Mouse (Mus musculus) thymus, postnatal 25 days (tissue): ENCODE measurements around the gene Zcchc2.
A peak's percentile ranks its signal among the peaks of the same experiment; 100 is the strongest.

ENCODE experiments used
- DNase-seq: peaks from one replicate; pipeline ENCODE4 v3.0.0; 2022

Zcchc2 gene

GRCm38 (mm10) chr1:106036861-106037599 is 46.8 kb downstream of the Zcchc2 start:
- DNase-seq: peak; percentile 65

DNA sequence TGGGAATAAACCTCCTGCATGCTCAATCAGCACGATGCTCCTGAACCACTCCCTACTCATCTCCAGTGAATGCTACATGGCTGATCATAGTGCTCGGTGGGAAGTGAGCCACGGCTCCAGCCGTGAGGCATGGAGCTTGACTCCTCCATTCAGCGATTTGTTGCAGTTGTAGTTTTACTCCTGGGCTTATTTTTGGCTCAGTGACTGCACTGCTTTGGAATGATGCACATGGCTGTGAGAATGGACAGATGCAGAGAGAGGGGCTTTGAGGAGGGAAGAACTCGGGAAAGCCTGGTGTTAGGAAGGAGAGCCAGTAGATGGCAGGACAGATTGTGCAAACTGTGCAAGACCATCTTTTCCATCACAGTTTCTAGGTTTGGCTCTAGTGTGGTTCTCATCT is 49.1 kb downstream of the Zcchc2 start:
- no peak for DNase-seq

- no peak for DNase-seq
Measured at GRCm38 (mm10) chr1:106040271-106040670, 50.1 kb downstream of the Zcchc2 start.

GRCm38 (mm10) chr1:106042221-106042620 is 52.0 kb downstream of the Zcchc2 start:
- DNase-seq: no peak

GRCm38 (mm10) chr1:106043053-106043820 is 53.0 kb downstream of the Zcchc2 start:
- DNase-seq: no peak

DNA sequence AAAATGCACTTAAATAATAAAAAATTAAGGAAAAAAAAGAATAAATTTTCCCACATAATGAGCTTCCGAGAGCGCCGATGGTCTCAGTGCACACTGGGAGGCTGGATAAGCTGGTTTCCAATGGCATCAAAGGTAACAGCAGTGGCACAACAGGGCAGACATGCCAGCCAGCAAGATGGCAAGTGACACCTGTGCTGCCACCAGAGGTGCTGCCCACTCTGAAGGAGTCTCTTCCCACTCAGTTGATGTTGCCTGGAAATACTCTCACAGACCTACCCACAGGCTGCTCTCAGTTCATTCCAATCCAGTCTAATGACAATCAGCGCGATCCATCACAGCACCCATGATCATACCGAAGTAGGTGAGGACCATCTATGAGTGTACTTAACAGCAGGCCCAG is 58.8 kb downstream of the Zcchc2 start:
- no peak for DNase-seq

- DNase-seq: no peak
Measured at GRCm38 (mm10) chr1:106054978-106055377, 64.8 kb downstream of the Zcchc2 start.

DNA sequence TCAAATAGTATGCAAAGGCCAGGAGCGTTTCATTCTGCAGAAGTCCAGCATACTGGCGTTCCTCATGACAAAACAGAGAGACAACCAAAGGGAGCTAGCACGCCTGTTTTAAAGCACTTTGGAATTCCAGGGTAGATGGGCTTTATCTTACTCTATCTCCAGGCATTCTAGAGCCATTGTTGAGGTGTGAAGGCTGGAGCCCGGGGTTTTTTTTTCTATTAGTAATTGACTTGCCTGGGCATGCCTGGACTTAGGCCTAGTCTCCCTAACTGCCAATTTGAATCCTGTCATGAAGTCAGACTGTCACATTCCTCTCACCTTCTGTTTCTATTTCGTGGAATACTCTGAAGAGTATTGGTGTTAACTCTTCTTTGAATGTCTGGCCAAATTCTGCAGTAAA is 68.1 kb downstream of the Zcchc2 start:
- no peak for DNase-seq

GRCm38 (mm10) chr1:106059516-106060277 is 69.5 kb downstream of the Zcchc2 start:
- no peak for DNase-seq

DNA sequence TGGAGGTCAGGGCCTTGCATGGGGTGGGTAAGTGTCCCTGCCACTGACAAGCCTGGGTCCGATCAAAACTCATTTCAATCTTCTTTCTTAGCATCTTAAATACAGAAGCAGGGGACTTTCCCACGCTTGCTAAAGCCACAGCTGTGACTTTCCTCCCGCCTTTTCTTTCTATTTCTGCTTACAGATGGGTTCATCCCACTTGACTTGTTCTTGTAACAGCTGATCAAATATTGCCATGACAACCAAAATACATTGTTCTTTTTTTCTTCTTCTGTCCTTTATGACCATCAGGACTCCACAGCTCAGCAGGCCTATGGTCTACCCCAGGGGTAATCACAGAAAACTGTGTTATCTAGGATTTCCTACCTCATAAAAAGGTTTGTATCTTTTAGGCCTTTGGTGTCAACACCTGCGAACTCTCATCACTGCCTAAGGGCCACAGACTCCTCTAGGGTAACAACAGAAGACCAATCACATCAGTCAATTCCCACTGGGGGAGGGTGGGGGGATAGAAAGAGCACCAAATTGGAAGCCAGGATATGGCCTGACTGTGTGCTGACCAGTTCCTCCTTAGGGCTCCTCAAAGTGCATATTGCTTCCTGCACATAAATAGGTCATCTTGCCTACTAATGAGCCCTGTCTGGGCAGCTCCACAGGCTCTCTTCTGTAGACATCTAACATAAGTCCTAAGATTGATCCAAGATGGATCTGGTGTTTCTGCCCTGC is 71.1 kb downstream of the Zcchc2 start:
- no peak for DNase-seq

DNA sequence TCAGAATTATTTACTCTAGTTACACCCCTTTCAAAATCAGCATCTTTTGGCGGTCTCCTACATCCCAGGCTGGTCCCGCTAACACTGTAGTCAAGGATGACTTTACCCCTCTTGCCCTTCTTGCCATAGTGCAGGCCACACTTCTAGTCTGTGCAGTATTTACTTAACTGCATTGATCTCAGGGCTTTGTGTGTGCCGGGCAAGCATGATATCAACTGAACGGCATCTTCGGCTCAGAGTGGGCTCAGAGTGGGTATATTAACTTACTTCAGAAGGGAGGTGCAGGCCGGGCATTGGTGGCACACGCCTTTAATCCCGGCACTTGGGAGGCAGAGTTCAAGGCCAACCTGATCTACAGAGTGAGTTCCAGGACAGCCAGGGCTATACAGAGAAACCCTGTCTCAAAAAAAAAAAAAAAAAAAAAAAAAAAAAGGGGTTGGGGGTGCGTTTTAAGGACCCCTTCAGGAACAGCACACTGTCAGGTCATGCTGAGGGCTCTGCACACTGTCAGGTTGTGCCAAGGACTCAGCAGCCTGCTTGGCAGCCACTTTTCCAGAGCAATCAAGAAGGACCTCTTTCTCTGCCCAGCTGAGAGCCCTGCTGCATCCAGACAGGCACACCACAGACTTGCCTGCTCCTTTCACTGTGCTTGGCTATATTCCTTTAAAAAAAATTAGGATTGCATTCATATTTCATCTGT is 72.8 kb downstream of the Zcchc2 start:
- DNase-seq: no peak

DNA sequence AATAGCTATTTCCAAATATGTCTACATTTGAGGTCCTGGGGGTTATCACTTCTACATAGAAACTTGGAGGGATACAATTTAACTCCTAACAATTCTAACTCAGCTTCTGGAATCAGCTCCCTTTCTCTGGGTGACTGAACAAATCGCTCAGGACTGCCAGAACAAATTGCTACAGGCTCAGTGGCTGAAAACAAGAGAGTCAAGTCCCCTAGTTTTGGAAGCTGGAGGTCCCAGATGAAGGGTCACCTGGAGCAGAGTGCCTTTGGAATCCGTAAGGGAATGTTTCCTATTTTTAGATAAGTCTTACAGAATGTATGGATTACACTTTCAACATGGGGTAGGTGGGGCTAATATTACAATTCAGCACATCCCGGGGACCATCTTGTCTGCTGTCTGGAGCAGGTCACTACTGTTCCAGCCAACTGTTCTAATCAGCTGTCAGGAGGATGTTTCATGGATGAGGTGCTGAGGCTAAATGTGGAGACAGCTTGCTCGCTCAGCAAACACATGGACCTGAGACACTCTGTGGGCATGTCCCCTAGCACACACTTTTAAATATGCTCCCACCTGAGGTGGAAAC is 73.5 kb downstream of the Zcchc2 start:
- no peak for DNase-seq

- no peak for DNase-seq
Measured at GRCm38 (mm10) chr1:106064291-106064690, 74.1 kb downstream of the Zcchc2 start.

DNA sequence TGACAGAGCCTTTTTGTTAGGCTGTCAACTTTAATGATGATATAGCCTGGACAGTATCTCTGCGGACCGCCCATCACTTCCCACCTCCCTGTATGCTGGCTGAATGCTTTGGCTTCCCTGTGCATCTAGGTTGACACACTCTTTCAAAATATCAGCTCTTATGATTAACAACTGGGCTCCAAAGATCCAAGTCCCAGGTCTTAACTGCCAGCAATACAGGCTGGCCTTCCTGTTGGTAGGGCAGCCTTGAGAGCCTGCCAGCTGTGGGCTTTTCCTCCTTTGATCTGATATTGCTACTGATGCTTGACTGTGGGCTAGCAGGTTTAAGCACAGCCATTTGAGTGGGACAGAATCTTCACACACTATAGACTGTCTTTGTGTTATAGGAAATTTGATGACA is 74.5 kb downstream of the Zcchc2 start:
- DNase-seq: no peak

- DNase-seq: peak; percentile 32
Measured at GRCm38 (mm10) chr1:106065679-106066078, 75.5 kb downstream of the Zcchc2 start.

GRCm38 (mm10) chr1:106067306-106067705 is 77.1 kb downstream of the Zcchc2 start:
- DNase-seq: no peak

- DNase-seq: no peak
Measured at GRCm38 (mm10) chr1:106069867-106070543, 79.8 kb downstream of the Zcchc2 start.

GRCm38 (mm10) chr1:106070814-106071213 is 80.6 kb downstream of the Zcchc2 start:
- no peak for DNase-seq

DNA sequence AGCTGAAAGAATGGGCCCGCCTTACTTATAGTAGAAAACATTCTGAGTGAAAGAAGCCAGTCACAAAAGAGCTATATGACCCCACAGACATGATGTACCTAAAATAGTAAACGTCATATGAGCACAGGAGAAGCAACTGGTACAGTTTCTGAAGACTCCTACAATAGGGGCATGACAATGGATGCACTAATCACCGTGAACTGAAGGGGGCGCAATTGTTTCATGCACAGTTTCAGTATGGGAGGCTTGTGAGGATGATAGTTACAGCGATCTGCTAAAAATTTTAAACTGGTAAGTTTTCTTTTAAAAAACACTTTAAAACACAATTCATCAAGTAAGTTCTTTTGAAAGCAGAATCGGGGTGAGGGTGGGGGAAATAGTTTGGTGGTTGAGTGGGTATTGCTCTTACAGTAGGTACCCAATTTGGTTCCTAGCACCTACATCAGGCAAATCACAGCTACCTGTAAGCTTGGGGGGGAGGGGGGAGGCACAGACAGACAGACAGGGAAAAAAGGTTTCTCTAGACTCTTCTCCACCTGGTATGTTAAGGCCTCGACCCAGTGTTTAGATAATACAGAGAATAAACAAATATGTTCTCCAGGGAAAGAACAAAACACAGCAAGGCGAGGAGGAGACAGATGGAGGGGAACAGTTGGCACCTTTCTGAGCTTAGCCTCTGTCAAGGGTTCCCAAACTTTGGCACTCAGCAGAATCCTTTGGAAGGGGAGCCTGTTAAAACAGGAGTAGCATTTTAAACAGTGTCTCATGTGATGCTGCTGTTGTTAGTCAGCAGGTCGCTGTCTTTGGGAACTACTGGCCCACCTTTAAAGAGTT is 81.2 kb downstream of the Zcchc2 start:
- DNase-seq: peak; percentile 81

DNA sequence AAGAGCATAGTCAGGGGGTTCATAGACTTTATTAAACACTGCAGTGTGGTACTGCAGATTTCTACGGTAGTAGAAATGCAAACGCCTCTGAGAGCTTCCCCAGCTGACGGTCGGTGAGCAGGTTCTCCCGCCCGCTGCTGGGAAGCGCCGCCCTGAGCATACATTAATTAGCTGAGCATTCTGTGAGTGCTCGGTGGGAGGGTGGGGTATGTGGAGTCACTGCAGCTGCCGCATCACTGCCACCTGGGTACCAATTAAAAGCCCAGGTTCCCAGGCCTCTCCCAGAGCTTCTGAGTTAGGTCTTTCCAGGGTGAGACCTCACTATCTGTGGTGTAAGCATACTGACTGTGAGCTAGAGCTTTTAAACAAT is 81.8 kb downstream of the Zcchc2 start:
- DNase-seq: no peak
